Mouse (Mus musculus): ENCODE measurements around the gene Ube2l3. TPM values are rescaled to one million over a fixed set of nuclear protein-coding genes. Genes with fewer than 3 reads are reported as not detected.

Gene Ube2l3
- polyA plus RNA-seq, 1 experiment from 2014 or later: 374 TPM

GRCm38 (mm10) chr16:17200121-17200952 lies 2.1 kb downstream of the Ube2l3 start:
- Histone ChIP-seq H3K9ac (ENCODE audit: low read depth, low read length) (peak overlapping the region; percentile 100), H3K9me3 (ENCODE audit: control insufficient read depth, low read length) (no peaks in the 10 kb centered on the region), H3K4me1 (ENCODE audit: control insufficient read depth, insufficient read depth, low read length) (peaks cover 12% of the 10 kb centered on the region), H3K4me2 (ENCODE audit: low read depth, low read length) (peak overlapping the region; percentile 78), H3K4me3 (ENCODE audit: low read length) (peak overlapping the region; percentile 96), H3K27me3 (replicated peaks; ENCODE audit: control insufficient read depth, insufficient read depth, low read length) (no peaks in the 10 kb centered on the region), H3K27ac (ENCODE audit: low read length) (peak overlapping the region; percentile 79), H3K36me3 (ENCODE audit: control insufficient read depth, insufficient read depth, low read length) (no peaks in the 10 kb centered on the region)
- peak; percentile 17; the same call in 1 of the 2 replicates for ATAC-seq
- WGBS: 3% methylated on average over 24 of the region's 24 CpGs

- H3K4me1 ChIP-seq (ENCODE audit: control insufficient read depth, insufficient read depth, low read length): peaks cover 2% of the 10 kb centered on the region; the same call in 1 of the 2 replicates
- H3K4me2 ChIP-seq (ENCODE audit: low read depth, low read length): no peak overlapping the region
- no peak overlapping the region for H3K4me3 ChIP-seq (ENCODE audit: low read length)
- no peak for ATAC-seq
- H3K9ac ChIP-seq (ENCODE audit: low read depth, low read length): no peak overlapping the region
- no peaks in the 10 kb centered on the region for H3K27me3 ChIP-seq (replicated peaks; ENCODE audit: control insufficient read depth, insufficient read depth, low read length)
- peaks cover 3% of the 10 kb centered on the region; the same call in 1 of the 2 replicates for H3K36me3 ChIP-seq (ENCODE audit: control insufficient read depth, insufficient read depth, low read length)
- 89% methylated on average over 4 of the region's 4 CpGs for WGBS
- no peaks in the 10 kb centered on the region for H3K9me3 ChIP-seq (ENCODE audit: control insufficient read depth, low read length)
- H3K27ac ChIP-seq (ENCODE audit: low read length): no peak overlapping the region
Observed at GRCm38 (mm10) chr16:17193823-17194222, 8.6 kb downstream of the Ube2l3 start.

DNA sequence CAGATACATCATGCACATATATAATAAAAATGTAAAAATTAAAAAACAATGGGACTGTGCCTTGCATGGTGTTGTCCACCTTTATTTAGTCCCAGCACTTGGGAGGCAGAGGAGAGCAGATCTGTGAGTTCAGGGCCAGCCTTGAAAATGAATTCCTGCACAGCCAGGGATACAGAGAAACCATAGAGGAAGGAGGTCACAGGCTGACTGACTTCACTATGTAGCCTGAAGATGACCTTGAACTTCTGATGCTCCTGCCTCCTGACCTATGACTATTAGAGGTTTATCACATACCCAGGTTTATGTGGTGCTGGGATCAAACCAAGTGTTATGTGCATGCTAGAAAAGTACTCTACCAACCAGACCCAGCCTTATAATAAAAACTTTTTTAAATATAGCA lies 17.0 kb downstream of the Ube2l3 start:
- peaks cover 6% of the 10 kb centered on the region for H3K4me1 ChIP-seq (ENCODE audit: control insufficient read depth, insufficient read depth, low read length)
- H3K4me3 ChIP-seq (ENCODE audit: low read length): no peak overlapping the region

DNA sequence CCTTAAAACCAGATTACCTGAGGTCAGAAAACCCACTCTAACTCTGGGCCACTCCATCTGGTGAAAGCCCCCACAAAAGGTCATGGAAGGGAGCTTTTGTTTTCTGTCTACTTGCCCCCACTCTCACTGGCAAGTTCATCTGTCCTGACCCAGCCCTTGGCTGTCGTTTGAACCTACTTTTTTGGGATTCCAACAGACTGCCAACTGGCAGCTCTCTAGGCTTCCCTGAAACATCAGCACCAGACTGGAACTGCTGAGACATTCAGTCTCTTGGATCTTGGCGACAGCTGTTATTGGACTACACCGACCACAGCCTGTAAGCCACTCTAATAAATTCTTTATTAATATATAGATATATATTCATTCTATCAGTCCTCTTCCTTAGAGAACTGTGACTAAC lies 19.4 kb downstream of the Ube2l3 start:
- H3K9me3 ChIP-seq (ENCODE audit: control insufficient read depth, low read length): no peaks in the 10 kb centered on the region
- H3K4me2 ChIP-seq (ENCODE audit: low read depth, low read length): no peak overlapping the region
- no peak overlapping the region for H3K27ac ChIP-seq (ENCODE audit: low read length)
- no peaks in the 10 kb centered on the region for H3K27me3 ChIP-seq (replicated peaks; ENCODE audit: control insufficient read depth, insufficient read depth, low read length)
- peaks cover 6% of the 10 kb centered on the region for H3K4me1 ChIP-seq (ENCODE audit: control insufficient read depth, insufficient read depth, low read length)
- WGBS: 78% methylated on average over 3 of the region's 3 CpGs
- H3K4me3 ChIP-seq (ENCODE audit: low read length): no peak overlapping the region
- H3K36me3 ChIP-seq (ENCODE audit: control insufficient read depth, insufficient read depth, low read length): 0 out of 2 replicates have a peak, but pooled peaks cover 4% of the 10 kb centered on the region
- no peak for ATAC-seq
- no peak overlapping the region for H3K9ac ChIP-seq (ENCODE audit: low read depth, low read length)

More for the DNA sequence above, 17.0 kb downstream of the Ube2l3 start:
- ATAC-seq: no peak
- Histone ChIP-seq H3K4me2 (ENCODE audit: low read depth, low read length) (no peak overlapping the region), H3K27me3 (replicated peaks; ENCODE audit: control insufficient read depth, insufficient read depth, low read length) (no peaks in the 10 kb centered on the region), H3K27ac (ENCODE audit: low read length) (no peak overlapping the region), H3K9ac (ENCODE audit: low read depth, low read length) (no peak overlapping the region), H3K36me3 (ENCODE audit: control insufficient read depth, insufficient read depth, low read length) (peaks cover 7% of the 10 kb centered on the region; the same call in 1 of the 2 replicates), H3K9me3 (ENCODE audit: control insufficient read depth, low read length) (no peaks in the 10 kb centered on the region)

GRCm38 (mm10) chr16:17182136-17182535 lies 20.3 kb downstream of the Ube2l3 start:
- ATAC-seq: no peak
- Histone ChIP-seq H3K36me3 (ENCODE audit: control insufficient read depth, insufficient read depth, low read length) (0 out of 2 replicates have a peak, but pooled peaks cover 4% of the 10 kb centered on the region), H3K9ac (ENCODE audit: low read depth, low read length) (no peak overlapping the region), H3K9me3 (ENCODE audit: control insufficient read depth, low read length) (no peaks in the 10 kb centered on the region), H3K4me1 (ENCODE audit: control insufficient read depth, insufficient read depth, low read length) (peaks cover 6% of the 10 kb centered on the region), H3K27me3 (replicated peaks; ENCODE audit: control insufficient read depth, insufficient read depth, low read length) (no peaks in the 10 kb centered on the region), H3K4me3 (ENCODE audit: low read length) (no peak overlapping the region), H3K27ac (ENCODE audit: low read length) (no peak overlapping the region), H3K4me2 (ENCODE audit: low read depth, low read length) (no peak overlapping the region)
- WGBS: 75% methylated on average over 2 of the region's 2 CpGs

DNA sequence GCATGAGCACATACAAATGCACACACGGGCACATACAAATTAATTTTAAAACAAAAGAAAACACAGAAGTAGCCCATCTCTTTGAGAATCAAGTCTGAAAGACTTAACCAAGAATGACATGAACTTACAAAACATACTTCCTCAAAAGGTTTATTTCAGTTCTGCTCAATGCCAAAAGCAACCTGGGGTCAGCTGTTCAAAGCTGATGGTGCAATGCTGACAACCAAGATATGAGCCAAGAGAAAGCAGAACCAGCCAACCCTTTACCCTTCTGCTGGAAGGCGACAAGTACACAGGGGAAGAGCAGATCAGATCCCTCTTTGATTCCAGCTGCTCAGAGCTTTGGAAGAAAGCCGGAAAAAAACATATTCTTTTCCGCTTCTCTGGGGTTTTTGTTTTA lies 21.1 kb downstream of the Ube2l3 start:
- no peak overlapping the region for H3K4me2 ChIP-seq (ENCODE audit: low read depth, low read length)
- H3K9ac ChIP-seq (ENCODE audit: low read depth, low read length): peak overlapping the region; percentile 25; the same call in 1 of the 2 replicates
- no peak overlapping the region for H3K27ac ChIP-seq (ENCODE audit: low read length)
- no peak overlapping the region for H3K4me3 ChIP-seq (ENCODE audit: low read length)
- no peaks in the 10 kb centered on the region for H3K9me3 ChIP-seq (ENCODE audit: control insufficient read depth, low read length)
- 77% methylated on average over 4 of the region's 4 CpGs for WGBS
- H3K4me1 ChIP-seq (ENCODE audit: control insufficient read depth, insufficient read depth, low read length): peaks cover 6% of the 10 kb centered on the region
- ATAC-seq: no peak; the same call in 1 of the 2 replicates
- H3K36me3 ChIP-seq (ENCODE audit: control insufficient read depth, insufficient read depth, low read length): no peaks in the 10 kb centered on the region
- H3K27me3 ChIP-seq (replicated peaks; ENCODE audit: control insufficient read depth, insufficient read depth, low read length): no peaks in the 10 kb centered on the region

- Histone ChIP-seq H3K9ac (ENCODE audit: low read depth, low read length) (no peak overlapping the region), H3K9me3 (ENCODE audit: control insufficient read depth, low read length) (no peaks in the 10 kb centered on the region), H3K36me3 (ENCODE audit: control insufficient read depth, insufficient read depth, low read length) (peaks cover under 1% of the 10 kb centered on the region; the same call in 1 of the 2 replicates), H3K27me3 (replicated peaks; ENCODE audit: control insufficient read depth, insufficient read depth, low read length) (no peaks in the 10 kb centered on the region), H3K27ac (ENCODE audit: low read length) (no peak overlapping the region), H3K4me1 (ENCODE audit: control insufficient read depth, insufficient read depth, low read length) (peaks cover 11% of the 10 kb centered on the region), H3K4me2 (ENCODE audit: low read depth, low read length) (no peak overlapping the region), H3K4me3 (ENCODE audit: low read length) (no peak overlapping the region)
- WGBS: 92% methylated on average over 3 of the region's 3 CpGs
- ATAC-seq: no peak
Observed at GRCm38 (mm10) chr16:17179706-17180105, 22.7 kb downstream of the Ube2l3 start.

DNA sequence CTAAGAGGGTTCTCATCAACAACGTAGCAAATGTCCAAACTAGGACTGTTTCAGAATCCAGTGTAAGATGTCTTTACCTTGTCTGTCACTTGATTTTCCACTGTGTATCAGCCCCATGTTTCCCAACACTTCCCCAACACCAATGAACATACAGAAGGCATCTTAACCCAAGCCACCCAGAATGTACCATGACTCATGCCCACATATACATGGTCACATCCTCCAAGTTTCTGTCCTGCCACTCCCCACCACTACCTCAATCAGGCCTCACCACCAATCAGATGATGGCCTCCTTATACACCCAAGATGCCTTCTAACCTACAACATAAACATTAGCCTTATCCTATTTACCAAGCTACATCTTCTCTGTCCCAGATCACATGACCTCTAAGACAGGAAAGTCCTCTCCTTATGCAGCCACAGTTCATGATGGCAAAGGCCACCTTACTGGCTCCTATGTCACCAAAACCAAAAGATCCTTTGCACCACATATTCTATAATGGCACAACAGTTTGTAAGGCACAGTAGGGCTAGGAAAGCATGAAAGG lies 24.8 kb downstream of the Ube2l3 start:
- Histone ChIP-seq H3K4me2 (ENCODE audit: low read depth, low read length) (no peak overlapping the region), H3K4me3 (ENCODE audit: low read length) (no peak overlapping the region), H3K9me3 (ENCODE audit: control insufficient read depth, low read length) (no peaks in the 10 kb centered on the region), H3K27me3 (replicated peaks; ENCODE audit: control insufficient read depth, insufficient read depth, low read length) (no peaks in the 10 kb centered on the region), H3K9ac (ENCODE audit: low read depth, low read length) (no peak overlapping the region), H3K4me1 (ENCODE audit: control insufficient read depth, insufficient read depth, low read length) (peaks cover 11% of the 10 kb centered on the region), H3K36me3 (ENCODE audit: control insufficient read depth, insufficient read depth, low read length) (peaks cover 4% of the 10 kb centered on the region; the same call in 1 of the 2 replicates), H3K27ac (ENCODE audit: low read length) (no peak overlapping the region)
- WGBS: 93% methylated on average over 1 of the region's 1 CpGs
- ATAC-seq: no peak

DNA sequence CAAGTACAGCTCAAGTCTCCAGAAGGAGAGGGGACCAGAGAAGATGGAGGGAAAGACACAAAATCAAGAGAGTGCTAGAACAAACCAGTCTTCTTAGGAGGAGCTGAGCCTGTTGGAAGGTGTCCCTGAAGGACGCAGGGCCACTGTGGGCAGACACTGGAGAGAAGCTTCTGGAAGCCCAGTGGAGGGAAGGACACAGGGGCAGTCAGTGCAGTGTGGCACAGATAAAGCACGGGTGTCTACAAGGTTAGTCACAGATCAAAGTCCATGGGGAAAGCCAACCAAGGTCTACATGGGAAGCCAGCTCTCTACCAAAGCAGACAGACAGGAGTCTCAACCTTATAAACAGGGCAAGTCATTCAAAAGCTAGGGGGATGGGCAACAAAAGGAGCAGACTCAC lies 26.7 kb downstream of the Ube2l3 start:
- H3K9me3 ChIP-seq (ENCODE audit: control insufficient read depth, low read length): no peaks in the 10 kb centered on the region
- WGBS: 72% methylated on average over 2 of the region's 2 CpGs
- peaks cover 7% of the 10 kb centered on the region; the same call in 1 of the 2 replicates for H3K36me3 ChIP-seq (ENCODE audit: control insufficient read depth, insufficient read depth, low read length)
- H3K4me2 ChIP-seq (ENCODE audit: low read depth, low read length): no peak overlapping the region
- H3K4me3 ChIP-seq (ENCODE audit: low read length): no peak overlapping the region
- H3K4me1 ChIP-seq (ENCODE audit: control insufficient read depth, insufficient read depth, low read length): peaks cover 5% of the 10 kb centered on the region; the same call in 1 of the 2 replicates
- H3K27ac ChIP-seq (ENCODE audit: low read length): no peak overlapping the region
- ATAC-seq: peak; percentile 85
- no peaks in the 10 kb centered on the region for H3K27me3 ChIP-seq (replicated peaks; ENCODE audit: control insufficient read depth, insufficient read depth, low read length)
- no peak overlapping the region for H3K9ac ChIP-seq (ENCODE audit: low read depth, low read length)

Measured in intestine, embryonic 16.5 days (tissue).